Mouse (Mus musculus) kidney, adult 2 months (tissue): ENCODE measurements around the gene Gm960. TPM values are rescaled to one million over a fixed set of nuclear protein-coding genes. Genes with fewer than 3 reads are reported as not detected.
A peak's percentile ranks its signal among the peaks of the same experiment; 100 is the strongest.

ENCODE experiments used
- DNase-seq: peaks from one replicate; pipeline ENCODE4 v3.0.0; 2021
- H3K27ac ChIP-seq: fragments of 200-500 bp; 2 replicates; pipeline ENCODE4 v1.5.1; 2012; ENCODE audit warnings: low read depth, low read length, control low read depth, inconsistent platforms; ENCODE audit not compliant: insufficient read depth
- H3K27me3 ChIP-seq: fragments of 200-500 bp; replicated peaks from 2 replicates; pipeline ENCODE4 v1.6.1; 2012; ENCODE audit warnings: mild to moderate bottlenecking, moderate library complexity, low read length, inconsistent platforms; ENCODE audit not compliant: control insufficient read depth, insufficient read depth
- H3K36me3 ChIP-seq: fragments of 200-500 bp; 2 replicates; pipeline ENCODE4 v1.6.1; 2012; ENCODE audit warnings: mild to moderate bottlenecking, moderate library complexity, low read length, inconsistent platforms; ENCODE audit not compliant: control insufficient read depth, insufficient read depth
- H3K4me1 ChIP-seq: fragments of 200-500 bp; 2 replicates; pipeline ENCODE4 v1.6.1; 2011; ENCODE audit warnings: low read length; ENCODE audit not compliant: control insufficient read depth, insufficient read depth
- H3K4me3 ChIP-seq: fragments of 200-500 bp; 2 replicates; pipeline ENCODE4 v1.5.1; 2011; ENCODE audit warnings: mild to moderate bottlenecking, low read depth, low read length, control low read depth; ENCODE audit not compliant: insufficient read depth
- CTCF ChIP-seq: fragments of 200-500 bp; conservative IDR thresholded peaks from 2 replicates; pipeline ENCODE4 v1.5.1; 2011; ENCODE audit warnings: low read depth, mild to moderate bottlenecking, control low read depth, low read length, moderate library complexity, mixed read lengths; ENCODE audit not compliant: insufficient read depth, insufficient read length
- POLR2A ChIP-seq: fragments of 200-500 bp; IDR thresholded peaks from one replicate; pipeline ENCODE4 v1.6.1; 2011; ENCODE audit warnings: low read depth, low read length, control low read depth
- WGBS: fragments of 180-500 bp; shearing (Covaris S2); methylation state at CpG from one replicate; pipeline ENCODE4 v1.1.7; 2018; 5-methylcytosine and 5-hydroxymethylcytosine counted together
- polyA plus RNA-seq: library from polyadenylated mRNA; depleted of rRNA; stranded (reverse); fragments of >200 nt; gene quantifications from 2 replicates; pipeline ENCODE4 v1.2.3, GENCODE M21; 2012; rRNA removed

The Gm960 gene
- 1.1 TPM in 2 replicates for polyA plus RNA-seq

DNA sequence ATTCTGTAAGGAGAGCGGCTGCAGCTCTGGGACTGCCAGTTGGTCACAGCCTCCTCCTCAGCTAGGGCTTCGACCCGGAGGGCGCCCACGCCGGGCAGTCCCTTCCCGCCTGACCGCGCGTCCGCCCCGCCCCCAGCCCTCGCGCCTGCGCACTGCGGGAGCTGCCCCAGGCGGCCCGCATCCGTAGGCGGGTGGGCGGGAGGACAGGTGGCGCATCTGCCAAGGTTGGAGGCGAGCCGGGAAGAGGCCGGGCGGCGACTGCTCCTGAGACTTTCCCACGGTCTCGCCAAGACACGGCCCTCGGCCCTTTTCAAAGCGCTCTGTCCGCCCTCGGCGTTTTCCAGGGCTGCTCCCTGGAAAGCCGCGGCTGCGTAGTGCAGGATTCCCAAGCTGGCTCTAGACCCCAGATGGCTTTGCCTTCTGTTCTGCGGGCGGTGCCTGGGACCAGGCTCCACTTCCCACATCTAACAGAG lies at the start of gene Gm960:
TSS of gene Gm960 (minus strand) at position 464 of the 473 bp plus-strand sequence.
- Histone ChIP-seq H3K27me3 (no peaks in the 10 kb centered on the region), H3K27ac (no peak within 1 kb of the TSS), H3K4me1 (no peaks in the 10 kb centered on the region), H3K36me3 (no peaks in the 10 kb centered on the region), H3K4me3 (peak within 1 kb of the TSS; percentile 65)
- 1% methylated on average over 40 of the region's 40 CpGs for WGBS
- peak; percentile 74 for DNase-seq
- TF ChIP-seq POLR2A (no peak), CTCF (no peak)

DNA sequence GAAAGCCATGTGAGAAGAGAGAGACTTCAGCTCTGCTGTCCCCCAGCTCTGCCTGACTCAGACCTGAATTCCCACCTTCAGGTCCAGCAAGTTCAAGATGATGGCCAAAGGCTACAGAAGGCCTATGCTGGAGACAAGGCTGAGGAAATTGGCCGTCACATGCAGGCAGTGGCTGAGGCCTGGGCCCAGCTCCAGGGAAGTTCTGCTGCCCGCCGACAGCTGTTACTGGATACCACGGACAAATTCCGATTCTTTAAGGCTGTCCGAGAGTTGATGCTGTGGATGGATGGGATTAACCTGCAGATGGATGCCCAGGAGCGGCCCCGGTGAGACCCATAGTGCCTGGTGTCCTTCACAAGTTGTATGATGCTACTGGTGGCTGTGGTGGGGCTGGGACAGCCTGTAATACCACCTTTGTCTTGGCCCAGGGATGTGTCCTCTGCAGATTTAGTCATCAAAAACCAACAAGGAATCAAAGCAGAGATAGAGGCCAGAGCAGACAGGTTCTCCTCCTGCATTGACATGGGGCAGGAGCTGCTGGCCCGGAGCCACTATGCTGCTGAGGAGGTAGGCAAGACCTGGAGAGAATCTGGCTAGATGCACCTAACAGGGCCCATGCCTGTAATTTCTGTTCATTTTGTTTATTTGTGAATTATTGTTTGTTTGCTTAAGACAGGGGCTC lies 49.3 kb upstream of the Gm960 start:
- TF ChIP-seq CTCF (no peak), POLR2A (no peak)
- H3K36me3 ChIP-seq: no peaks in the 10 kb centered on the region
- no peak overlapping the region for H3K4me3 ChIP-seq
- 88% methylated on average over 9 of the region's 9 CpGs for WGBS
- H3K27me3 ChIP-seq: no peaks in the 10 kb centered on the region
- no peak overlapping the region for H3K27ac ChIP-seq
- DNase-seq: no peak
- H3K4me1 ChIP-seq: no peaks in the 10 kb centered on the region

DNA sequence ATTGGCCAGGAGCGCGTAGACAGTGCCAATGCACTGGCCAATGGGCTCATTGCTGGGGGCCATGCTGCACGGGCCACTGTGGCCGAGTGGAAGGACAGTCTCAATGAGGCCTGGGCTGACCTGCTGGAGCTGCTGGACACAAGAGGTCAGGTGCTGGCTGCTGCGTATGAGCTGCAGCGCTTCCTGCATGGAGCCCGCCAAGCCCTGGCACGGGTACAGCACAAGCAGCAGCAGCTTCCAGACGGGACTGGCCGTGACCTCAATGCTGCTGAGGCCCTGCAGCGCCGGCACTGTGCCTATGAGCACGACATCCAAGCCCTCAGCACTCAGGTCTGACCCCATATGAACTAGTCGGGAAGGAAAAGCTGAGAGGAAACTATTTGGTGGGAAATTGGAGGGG lies 48.1 kb upstream of the Gm960 start:
- Histone ChIP-seq H3K4me1 (no peaks in the 10 kb centered on the region), H3K4me3 (no peak overlapping the region), H3K27ac (no peak overlapping the region), H3K27me3 (no peaks in the 10 kb centered on the region), H3K36me3 (no peaks in the 10 kb centered on the region)
- DNase-seq: no peak
- 70% methylated on average over 14 of the region's 14 CpGs for whole genome bisulfite sequencing
- TF ChIP-seq CTCF (no peak), POLR2A (no peak)

- Histone ChIP-seq H3K4me3 (no peak overlapping the region), H3K27ac (no peak overlapping the region), H3K4me1 (no peaks in the 10 kb centered on the region), H3K36me3 (no peaks in the 10 kb centered on the region), H3K27me3 (no peaks in the 10 kb centered on the region)
- 77% methylated on average over 10 of the region's 10 CpGs for WGBS
- no peak for TF ChIP-seq POLR2A
- no peak for TF ChIP-seq CTCF
- peak; percentile 34 for DNase-seq
Measured at GRCm38 (mm10) chr19:4745681-4746080, 47.2 kb upstream of the Gm960 start.

- peak; percentile 29 for DNase-seq
Measured at GRCm38 (mm10) chr19:4745057-4745456, 46.6 kb upstream of the Gm960 start.

DNA sequence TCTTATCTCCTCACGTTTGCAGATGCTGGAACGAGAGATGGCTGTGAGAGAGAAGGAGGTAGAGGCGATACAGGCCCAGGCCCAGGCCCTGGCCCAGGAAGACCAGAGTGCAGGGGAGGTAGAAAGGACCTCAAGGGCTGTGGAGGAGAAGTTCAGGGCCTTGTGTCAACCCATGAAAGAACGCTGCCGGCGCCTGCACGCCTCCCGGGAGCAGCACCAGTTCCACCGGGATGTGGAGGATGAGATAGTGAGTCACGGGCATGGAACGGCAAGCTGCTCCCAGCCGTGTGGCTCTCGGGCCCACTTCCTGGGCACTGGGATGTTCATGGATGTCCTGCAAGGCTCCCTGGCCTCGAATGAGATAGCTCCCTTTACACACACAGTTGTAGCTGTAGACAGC lies 45.6 kb upstream of the Gm960 start:
- DNase-seq: no peak
- WGBS: 74% methylated on average over 14 of the region's 14 CpGs

More at GRCm38 (mm10) chr19:4745057-4745456, 46.6 kb upstream of the Gm960 start:
- Histone ChIP-seq H3K27ac (no peak overlapping the region), H3K4me3 (no peak overlapping the region), H3K4me1 (no peaks in the 10 kb centered on the region), H3K27me3 (no peaks in the 10 kb centered on the region), H3K36me3 (no peaks in the 10 kb centered on the region)
- 32% methylated on average over 9 of the region's 9 CpGs for WGBS
- TF ChIP-seq POLR2A: no peak
- TF ChIP-seq CTCF: no peak

DNA sequence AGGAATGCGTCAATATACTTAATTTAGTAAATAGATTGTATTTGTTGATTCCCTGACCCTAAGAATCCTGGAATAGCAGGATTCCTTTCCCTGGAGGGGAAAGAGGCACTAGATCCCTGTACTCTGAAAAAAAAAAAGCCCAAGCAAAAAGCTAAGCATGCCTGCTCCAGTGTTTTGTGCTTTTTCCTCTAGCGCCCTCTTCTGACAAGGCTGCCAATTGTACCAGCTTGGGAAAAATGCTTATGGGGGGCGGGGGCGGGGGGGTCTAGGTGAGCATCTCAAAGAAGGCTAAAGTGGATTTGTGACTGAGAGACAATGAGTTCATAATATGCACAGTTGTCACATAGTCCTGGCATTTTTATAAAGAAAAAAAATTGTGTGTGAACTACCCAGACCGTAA lies 45.1 kb upstream of the Gm960 start:
- DNase-seq: peak; percentile 36
- Histone ChIP-seq H3K27me3 (no peaks in the 10 kb centered on the region), H3K4me1 (no peaks in the 10 kb centered on the region), H3K27ac (no peak overlapping the region), H3K36me3 (no peaks in the 10 kb centered on the region), H3K4me3 (no peak overlapping the region)
- 54% methylated on average over 5 of the region's 5 CpGs for WGBS
- TF ChIP-seq CTCF: peak; percentile 52
- no peak for TF ChIP-seq POLR2A

More for the DNA sequence above, 45.6 kb upstream of the Gm960 start:
- Histone ChIP-seq H3K27ac (no peak overlapping the region), H3K36me3 (no peaks in the 10 kb centered on the region), H3K4me3 (no peak overlapping the region), H3K4me1 (no peaks in the 10 kb centered on the region), H3K27me3 (no peaks in the 10 kb centered on the region)
- TF ChIP-seq POLR2A: no peak
- no peak for TF ChIP-seq CTCF
